Mouse (Mus musculus): ENCODE results near the gene Slco3a1. TPM values are rescaled to one million over a fixed set of nuclear protein-coding genes. Genes with fewer than 3 reads are reported as not detected.

Slco3a1 gene
- total RNA-seq (2021): 10 to 100 TPM; 53.9 to 56.2 TPM

GRCm38 (mm10) chr7:74554608-74555311 lies at the start of gene Slco3a1:
Gene Slco3a1 (minus strand): TSS chr7:74554780.
- peak; percentile 59 to 75 for DNase-seq (ENCODE audit: extremely low spot score in 1 of 2, low spot score in 1 of 2)

GRCm38 (mm10) chr7:74600996-74601395 lies 46.4 kb upstream of the Slco3a1 start:
- DNase-seq (ENCODE audit: extremely low spot score in 1 of 2, low spot score in 1 of 2): no peak

GRCm38 (mm10) chr7:74579411-74579810 lies 24.8 kb upstream of the Slco3a1 start:
- DNase-seq (ENCODE audit: extremely low spot score in 1 of 2, low spot score in 1 of 2): no peak

- no peak for DNase-seq (ENCODE audit: extremely low spot score in 1 of 2, low spot score in 1 of 2)
Measured at GRCm38 (mm10) chr7:74575678-74576077, 21.1 kb upstream of the Slco3a1 start.

GRCm38 (mm10) chr7:74555416-74555815 lies 836 bp upstream of the Slco3a1 start:
- DNase-seq (ENCODE audit: extremely low spot score in 1 of 2, low spot score in 1 of 2): peak; percentile 58 to 62

GRCm38 (mm10) chr7:74554041-74554561 lies 479 bp downstream of the Slco3a1 start:
- peak; percentile 24 to 54 for DNase-seq (ENCODE audit: extremely low spot score in 1 of 2, low spot score in 1 of 2)

GRCm38 (mm10) chr7:74553111-74553650 lies 1.4 kb downstream of the Slco3a1 start:
- no peak for DNase-seq (ENCODE audit: extremely low spot score in 1 of 2, low spot score in 1 of 2)

- no peak for DNase-seq (ENCODE audit: extremely low spot score in 1 of 2, low spot score in 1 of 2)
Measured at GRCm38 (mm10) chr7:74552546-74552945, 2.0 kb downstream of the Slco3a1 start.

GRCm38 (mm10) chr7:74552000-74552358 lies 2.6 kb downstream of the Slco3a1 start:
- DNase-seq (ENCODE audit: extremely low spot score in 1 of 2, low spot score in 1 of 2): no peak

GRCm38 (mm10) chr7:74551338-74551999 lies 3.1 kb downstream of the Slco3a1 start:
- DNase-seq (ENCODE audit: extremely low spot score in 1 of 2, low spot score in 1 of 2): no peak

GRCm38 (mm10) chr7:74549686-74550085 lies 4.9 kb downstream of the Slco3a1 start:
- no peak for DNase-seq (ENCODE audit: extremely low spot score in 1 of 2, low spot score in 1 of 2)

- DNase-seq (ENCODE audit: extremely low spot score in 1 of 2, low spot score in 1 of 2): no peak
Measured at GRCm38 (mm10) chr7:74549013-74549582, 5.5 kb downstream of the Slco3a1 start.

- DNase-seq (ENCODE audit: extremely low spot score in 1 of 2, low spot score in 1 of 2): no peak
Measured at GRCm38 (mm10) chr7:74546691-74547090, 7.9 kb downstream of the Slco3a1 start.

GRCm38 (mm10) chr7:74545498-74545990 lies 9.0 kb downstream of the Slco3a1 start:
- DNase-seq (ENCODE audit: extremely low spot score in 1 of 2, low spot score in 1 of 2): no peak

GRCm38 (mm10) chr7:74544306-74544705 lies 10.3 kb downstream of the Slco3a1 start:
- DNase-seq (ENCODE audit: extremely low spot score in 1 of 2, low spot score in 1 of 2): no peak

- no peak for DNase-seq (ENCODE audit: extremely low spot score in 1 of 2, low spot score in 1 of 2)
Measured at GRCm38 (mm10) chr7:74541958-74542357, 12.6 kb downstream of the Slco3a1 start.

GRCm38 (mm10) chr7:74540933-74541725 lies 13.5 kb downstream of the Slco3a1 start:
- DNase-seq (ENCODE audit: extremely low spot score in 1 of 2, low spot score in 1 of 2): no peak

GRCm38 (mm10) chr7:74536186-74536585 lies 18.4 kb downstream of the Slco3a1 start:
- no peak for DNase-seq (ENCODE audit: extremely low spot score in 1 of 2, low spot score in 1 of 2)

- DNase-seq (ENCODE audit: extremely low spot score in 1 of 2, low spot score in 1 of 2): no peak
Measured at GRCm38 (mm10) chr7:74531468-74532097, 23.0 kb downstream of the Slco3a1 start.

- DNase-seq (ENCODE audit: extremely low spot score in 1 of 2, low spot score in 1 of 2): no peak
Measured at GRCm38 (mm10) chr7:74529877-74530276, 24.7 kb downstream of the Slco3a1 start.
